10 mouse cellular contexts compared by ENCODE assay signal in the genomic region with DNA sequence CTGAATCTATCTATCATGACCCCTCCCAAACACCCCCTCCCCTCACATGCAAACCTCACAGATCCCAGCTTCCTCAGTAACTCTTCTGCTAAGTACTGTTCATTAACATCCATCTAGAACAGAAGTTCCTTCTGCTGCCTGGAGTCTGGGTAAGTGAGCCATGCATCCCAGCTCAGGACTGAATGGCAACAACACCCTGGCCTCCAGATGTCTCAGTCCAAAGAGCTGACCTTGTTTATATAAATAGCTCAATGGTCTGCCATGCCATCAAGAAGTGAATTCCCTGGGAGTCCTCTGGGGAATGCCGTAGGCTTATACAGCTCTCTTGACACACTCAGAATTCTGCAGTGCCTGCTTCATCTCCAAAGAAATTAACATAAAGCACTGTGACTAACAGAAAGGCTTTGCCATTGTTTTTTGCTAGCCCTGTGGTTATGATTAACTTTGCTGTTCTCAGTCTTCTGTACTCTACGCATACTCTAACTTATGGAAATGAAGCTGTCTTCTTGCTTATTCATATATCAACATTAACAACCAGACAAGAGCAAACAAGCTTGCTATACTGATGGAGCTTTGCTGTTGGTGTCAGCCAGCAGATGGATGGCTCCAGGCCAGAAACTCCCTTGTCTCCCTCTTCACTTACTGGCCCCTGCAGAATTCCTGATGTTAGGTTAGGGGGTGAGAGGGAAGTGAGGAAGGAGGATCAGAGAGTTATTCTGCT.
DNase-seq lines count a peak whose midpoint lies in the region; ATAC-seq and TF ChIP-seq lines count a peak whose summit lies in the region.
"Had no signal": no experiment of that assay in that cellular context is flagged by ENCODE, and none has a peak within 500 bp of the region (broad histone marks: within the 10 kb centered on the region; RNA-seq: fewer than 3 reads in every experiment).

No protein-coding gene starts in this region.

- no peak overlapping the region for H3K9ac ChIP-seq in intestine, embryonic 15.5 days
- H3K9ac ChIP-seq in intestine, embryonic 16.5 days (ENCODE audit: low read depth, low read length) = no peak overlapping the region
- no peak overlapping the region for H3K9ac ChIP-seq in intestine, postnatal 0 days (ENCODE audit: low read depth, low read length)
- H3K9ac ChIP-seq: embryonic facial prominence, embryonic 13.5 days had no signal

- H3K36me3 ChIP-seq in intestine, embryonic 15.5 days = no peaks in the 10 kb centered on the region
- H3K36me3 ChIP-seq in intestine, embryonic 16.5 days (ENCODE audit: control insufficient read depth, insufficient read depth, low read length) = no peaks in the 10 kb centered on the region
- H3K36me3 ChIP-seq in intestine, postnatal 0 days (ENCODE audit: control insufficient read depth, insufficient read depth) = no peaks in the 10 kb centered on the region
- H3K36me3 ChIP-seq: embryonic facial prominence, embryonic 13.5 days had no signal

- DNase-seq in cerebellum, adult 18-20 months = peak; percentile 7 to 10
- DNase-seq in cerebellum, postnatal 4 days (ENCODE audit: low spot score in 2 of 2) = no peak
- DNase-seq in embryo, embryonic 11 days = peak; percentile 30
- DNase-seq in mesoderm, embryonic 11.5 days (ENCODE audit: low read depth, low spot score) = peak; percentile 38
- DNase-seq in spleen, postnatal 14 days (ENCODE audit: low spot score in 2 of 2) = no peak

- no peak overlapping the region for H3K4me3 ChIP-seq in intestine, embryonic 15.5 days (replicated peaks)
- H3K4me3 ChIP-seq in intestine, embryonic 16.5 days (ENCODE audit: low read length) = no peak overlapping the region
- no peak overlapping the region for H3K4me3 ChIP-seq in intestine, postnatal 0 days (ENCODE audit: low read depth, low read length)
- H3K4me3 ChIP-seq: embryonic facial prominence, embryonic 13.5 days; myocyte had no signal

- H3K4me2 ChIP-seq in intestine, embryonic 15.5 days (replicated peaks) = no peak overlapping the region
- H3K4me2 ChIP-seq in intestine, embryonic 16.5 days (ENCODE audit: low read depth, low read length) = no peak overlapping the region
- H3K4me2 ChIP-seq in intestine, postnatal 0 days (replicated peaks; ENCODE audit: low read depth) = no peak overlapping the region
- H3K4me2 ChIP-seq: embryonic facial prominence, embryonic 13.5 days had no signal

- no peaks in the 10 kb centered on the region for H3K9me3 ChIP-seq in intestine, embryonic 15.5 days
- no peaks in the 10 kb centered on the region for H3K9me3 ChIP-seq in intestine, embryonic 16.5 days (ENCODE audit: control insufficient read depth, low read length)
- H3K9me3 ChIP-seq in intestine, postnatal 0 days (ENCODE audit: control insufficient read depth) = no peaks in the 10 kb centered on the region
- H3K9me3 ChIP-seq: embryonic facial prominence, embryonic 13.5 days had no signal

- H3K27ac ChIP-seq in intestine, embryonic 15.5 days = no peak overlapping the region
- H3K27ac ChIP-seq in intestine, embryonic 16.5 days (ENCODE audit: low read length) = no peak overlapping the region
- H3K27ac ChIP-seq in intestine, postnatal 0 days (ENCODE audit: low read depth, low read length) = no peak overlapping the region
- H3K27ac ChIP-seq: embryonic facial prominence, embryonic 13.5 days had no signal

- WGBS in intestine, embryonic 15.5 days = 47% methylated on average over 2 of the region's 2 CpGs
- WGBS in intestine, embryonic 16.5 days = 47% methylated on average over 2 of the region's 2 CpGs
- 68% methylated on average over 2 of the region's 2 CpGs for WGBS in intestine, postnatal 0 days

- H3K27me3 ChIP-seq in intestine, embryonic 15.5 days (replicated peaks) = no peaks in the 10 kb centered on the region
- no peaks in the 10 kb centered on the region for H3K27me3 ChIP-seq in intestine, embryonic 16.5 days (replicated peaks; ENCODE audit: control insufficient read depth, insufficient read depth, low read length)
- no peaks in the 10 kb centered on the region for H3K27me3 ChIP-seq in intestine, postnatal 0 days (replicated peaks; ENCODE audit: control insufficient read depth, insufficient read depth, low read length)
- H3K27me3 ChIP-seq: embryonic facial prominence, embryonic 13.5 days had no signal

- ATAC-seq in intestine, embryonic 15.5 days = peak; percentile 25; the same call in 1 of the 2 replicates
- no peak for ATAC-seq in intestine, embryonic 16.5 days
- no peak for ATAC-seq in intestine, postnatal 0 days

- 0 out of 2 replicates have a peak, but pooled peaks cover 5% of the 10 kb centered on the region for H3K4me1 ChIP-seq in intestine, embryonic 15.5 days (replicated peaks)
- no peaks in the 10 kb centered on the region for H3K4me1 ChIP-seq in intestine, embryonic 16.5 days (ENCODE audit: control insufficient read depth, insufficient read depth, low read length)
- H3K4me1 ChIP-seq in intestine, postnatal 0 days (replicated peaks; ENCODE audit: control insufficient read depth, insufficient read depth, low read length) = no peaks in the 10 kb centered on the region

- no peak for TF ChIP-seq CTCF in intestine, postnatal 0 days (IDR thresholded peaks at IDR 0.05; ENCODE audit: low read depth)

Comparison
In these comparisons a context has a peak if more than half of its experiments do, and no peak if none do; other contexts are left out.
1. DNase-seq: peak in cerebellum, adult 18-20 months (2 of 2), embryo, embryonic 11 days (single experiment) and mesoderm, embryonic 11.5 days (single experiment); none in cerebellum, postnatal 4 days (0 of 2) and spleen, postnatal 14 days (0 of 2).